Comparison of ENCODE assay signal across 8 mouse cellular contexts in genomic region chr11:3534956-3535355, GRCm38 (mm10). TPM values are rescaled to one million over a fixed set of nuclear protein-coding genes. Genes with fewer than 3 reads are reported as not detected.
DNase-seq lines count a peak whose midpoint lies in the region; ATAC-seq lines count a peak whose summit lies in the region.

No protein-coding gene starts in this region.

- peak overlapping the region; percentile 30 to 97; a peak in 3 of 4 replicates for H3K27ac ChIP-seq in heart, embryonic 14.5 days (replicated peaks in 1 of 2; ENCODE audit: control insufficient read depth in 1 of 2, insufficient read depth in 1 of 2, low read depth in 2 of 2, low read length in 2 of 2)
- peak overlapping the region; percentile 89 for H3K27ac ChIP-seq in hindbrain, embryonic 10.5 days

- 26% methylated on average over 8 of the region's 8 CpGs for WGBS in heart, embryonic 14.5 days
- 3% methylated on average over 8 of the region's 8 CpGs for WGBS in hindbrain, embryonic 10.5 days

- H3K9ac ChIP-seq in heart, embryonic 14.5 days (ENCODE audit: low read length) = peak overlapping the region; percentile 86; the same call in 1 of the 2 replicates

- ATAC-seq in heart, embryonic 14.5 days (ENCODE audit: insufficient number of reproducible peaks, insufficient read depth, low FRiP score, low read depth) = no peak

- no peaks in the 10 kb centered on the region for H3K27me3 ChIP-seq in heart, embryonic 14.5 days (ENCODE audit: control insufficient read depth, insufficient read depth, low read length)
- no peaks in the 10 kb centered on the region for H3K27me3 ChIP-seq in hindbrain, embryonic 10.5 days (ENCODE audit: insufficient read depth, poor library complexity, severe bottlenecking)
- H3K27me3 ChIP-seq in megakaryocyte, embryonic 14.5 days (replicated peaks) = no peaks in the 10 kb centered on the region

- H3K4me3 ChIP-seq in heart, embryonic 14.5 days (ENCODE audit: control insufficient read depth in 1 of 2, insufficient read depth in 1 of 2, low read depth in 1 of 2, low read length in 2 of 2) = peak overlapping the region in 1 of 2 experiments; percentile 64; a peak in 1 of 4 replicates
- peak overlapping the region; percentile 62 for H3K4me3 ChIP-seq in hindbrain, embryonic 10.5 days
- H3K4me3 ChIP-seq in megakaryocyte, embryonic 14.5 days (replicated peaks) = peak overlapping the region; percentile 95

- peaks cover 18 to 32% of the 10 kb centered on the region in 2 experiments for H3K4me1 ChIP-seq in heart, embryonic 14.5 days (ENCODE audit: control insufficient read depth in 2 of 2, insufficient read depth in 2 of 2, low read length in 2 of 2)
- peaks cover 49% of the 10 kb centered on the region for H3K4me1 ChIP-seq in hindbrain, embryonic 10.5 days (replicated peaks)
- peaks cover 64% of the 10 kb centered on the region for H3K4me1 ChIP-seq in megakaryocyte, embryonic 14.5 days

- H3K9me3 ChIP-seq in heart, embryonic 14.5 days (ENCODE audit: control insufficient read depth, low read length) = no peaks in the 10 kb centered on the region
- H3K9me3 ChIP-seq in hindbrain, embryonic 10.5 days = no peaks in the 10 kb centered on the region
- no peaks in the 10 kb centered on the region for H3K9me3 ChIP-seq in megakaryocyte, embryonic 14.5 days

- no peak for DNase-seq in heart, postnatal 4 days
- DNase-seq in Muller cell, postnatal 12 days (ENCODE audit: inconsistent ontology term) = peak; percentile 83
- DNase-seq in hindbrain, embryonic 10.5 days (ENCODE audit: low spot score) = no peak
- no peak for DNase-seq in spleen, adult 12 weeks (ENCODE audit: low spot score)
- no peak for DNase-seq in cerebellum, adult 9-11 months
- DNase-seq in layer of hippocampus, postnatal 25 days (ENCODE audit: extremely low spot score in 1 of 2, low spot score in 1 of 2) = no peak

- peak overlapping the region; percentile 66 for H3K4me2 ChIP-seq in heart, embryonic 14.5 days (ENCODE audit: low read length)

- H3K36me3 ChIP-seq in heart, embryonic 14.5 days (ENCODE audit: control insufficient read depth, insufficient read depth, low read length) = peaks cover 54% of the 10 kb centered on the region
- peaks cover 48% of the 10 kb centered on the region for H3K36me3 ChIP-seq in hindbrain, embryonic 10.5 days
- peaks cover 79% of the 10 kb centered on the region for H3K36me3 ChIP-seq in megakaryocyte, embryonic 14.5 days (replicated peaks; ENCODE audit: low read length)

RNA-seq across cellular contexts. Expression of gene Smtn, which starts 5.5 kb away (rescaled TPM):
- 71.7 and 75.0 TPM in 2 replicates for polyA plus RNA-seq in heart, embryonic 14.5 days (2014; fragmentation: Nextera tagmentation; extraction: Ambion mirVana)
- 100 to 1,000 TPM; 188 to 190 TPM for total RNA-seq in heart, postnatal 4 days (2021)
- 43.2 and 46.1 TPM in 2 replicates for polyA plus RNA-seq in hindbrain, embryonic 10.5 days (2016; fragmentation: Nextera tagmentation; extraction: Ambion mirVana)
- 117 and 173 TPM in 2 replicates for polyA plus RNA-seq in megakaryocyte, embryonic 14.5 days (2012; ENCODE audit: insufficient read depth, low replicate concordance)
- 1 to 10 TPM; 8.8 to 8.9 TPM for total RNA-seq in layer of hippocampus, postnatal 25 days (2021)

RNA-seq across cellular contexts. Expression of gene Selenom, which starts 20.5 kb away (rescaled TPM):
- polyA plus RNA-seq in heart, embryonic 14.5 days (2014; fragmentation: Nextera tagmentation; extraction: Ambion mirVana) = 148 and 151 TPM in 2 replicates
- 10 to 100 TPM; 55.7 to 59.2 TPM for total RNA-seq in heart, postnatal 4 days (2021)
- 60.3 and 73.5 TPM in 2 replicates for polyA plus RNA-seq in hindbrain, embryonic 10.5 days (2016; fragmentation: Nextera tagmentation; extraction: Ambion mirVana)
- polyA plus RNA-seq in megakaryocyte, embryonic 14.5 days (2012; ENCODE audit: insufficient read depth, low replicate concordance) = 262 and 336 TPM in 2 replicates
- 100 to 1,000 TPM; 204 to 221 TPM for total RNA-seq in layer of hippocampus, postnatal 25 days (2021)

RNA-seq across cellular contexts. Expression of gene Inpp5j, which starts 30.3 kb away (rescaled TPM):
- 8.1 and 8.2 TPM in 2 replicates for polyA plus RNA-seq in heart, embryonic 14.5 days (2014; fragmentation: Nextera tagmentation; extraction: Ambion mirVana)
- 10 to 100 TPM; 17.2 to 21.1 TPM for total RNA-seq in heart, postnatal 4 days (2021)
- 0.21 and 0.37 TPM in 2 replicates for polyA plus RNA-seq in hindbrain, embryonic 10.5 days (2016; fragmentation: Nextera tagmentation; extraction: Ambion mirVana)
- 4.1 and 7.0 TPM in 2 replicates for polyA plus RNA-seq in megakaryocyte, embryonic 14.5 days (2012; ENCODE audit: insufficient read depth, low replicate concordance)
- 10 to 100 TPM; 76.9 to 78.3 TPM for total RNA-seq in layer of hippocampus, postnatal 25 days (2021)

RNA-seq across cellular contexts. Expression of gene Pla2g3, which starts 46.9 kb away (rescaled TPM):
- polyA plus RNA-seq in heart, embryonic 14.5 days (2014; fragmentation: Nextera tagmentation; extraction: Ambion mirVana) = 0.20 and 0.34 TPM in 2 replicates
- total RNA-seq in heart, postnatal 4 days (2021) = under 1 TPM; 0.11 to 0.24 TPM
- polyA plus RNA-seq in hindbrain, embryonic 10.5 days (2016; fragmentation: Nextera tagmentation; extraction: Ambion mirVana) = 0.99 and 1.5 TPM in 2 replicates
- 0.11 TPM in 1 of 2 replicates, not detected in the other for polyA plus RNA-seq in megakaryocyte, embryonic 14.5 days (2012; ENCODE audit: insufficient read depth, low replicate concordance)
- 1 to 10 TPM; 1.9 to 2.1 TPM for total RNA-seq in layer of hippocampus, postnatal 25 days (2021)
